Mouse (Mus musculus) T-cell, adult 2 months (primary cell): ENCODE data around the gene Zfp202.
"Not testable (repeated sequence)": the region's sequence is repeated elsewhere in the genome, so short reads cannot be mapped to it uniquely, and the experiment has no call there.

ENCODE experiments used
- DNase-seq: peaks from one replicate; pipeline ENCODE4 v3.0.0; 2022; ENCODE audit warnings: low spot score

The Zfp202 gene

DNA sequence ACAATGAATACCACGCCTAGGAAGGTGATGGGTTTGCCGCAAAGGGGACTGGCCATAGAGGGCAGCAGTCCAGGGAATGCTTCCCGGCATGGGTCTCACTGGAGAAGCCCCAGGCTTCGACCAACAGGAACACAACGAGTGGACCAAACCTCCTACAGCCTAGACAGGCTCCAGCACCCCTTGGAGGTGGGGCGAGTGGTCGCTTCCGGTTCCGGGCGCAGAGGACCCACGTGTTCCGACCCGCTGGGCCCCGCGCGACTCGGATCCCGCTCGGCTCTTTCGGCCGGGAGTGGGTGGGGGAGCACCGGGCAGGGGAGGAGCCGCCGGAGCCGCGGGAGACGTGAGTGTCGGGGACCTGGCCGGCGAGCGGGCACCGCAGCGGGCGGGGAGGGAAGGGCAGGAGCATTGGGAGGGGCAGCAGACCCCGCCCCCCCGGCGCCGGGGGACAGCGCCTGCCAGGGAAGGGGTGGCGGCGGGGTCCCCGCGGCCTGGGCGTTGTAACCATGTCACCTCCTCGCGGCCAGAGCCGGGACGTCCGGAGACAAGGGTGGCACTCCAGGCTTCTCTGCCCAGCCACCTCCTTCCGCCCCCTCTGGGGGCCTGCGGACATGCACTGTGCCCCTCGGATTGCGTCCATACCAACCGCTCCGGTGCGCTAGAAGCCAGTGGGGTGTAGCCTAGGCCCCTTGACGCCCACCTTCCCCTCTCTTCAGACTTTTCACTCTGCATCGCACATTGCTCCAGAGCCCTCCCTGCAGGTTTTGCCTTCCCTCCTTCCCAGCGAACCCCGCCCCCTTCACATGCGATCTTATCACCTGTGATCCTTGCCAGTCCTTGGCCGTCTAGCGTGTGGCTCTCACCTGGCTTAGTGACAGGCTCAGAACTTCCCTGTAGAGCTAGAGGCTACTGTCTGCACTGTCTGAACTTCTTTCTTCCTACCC is at the start of gene Zfp202:
Zfp202 (plus strand) TSS at position 219 of the 941 bp plus-strand sequence.
- peak; percentile 68 for DNase-seq

DNA sequence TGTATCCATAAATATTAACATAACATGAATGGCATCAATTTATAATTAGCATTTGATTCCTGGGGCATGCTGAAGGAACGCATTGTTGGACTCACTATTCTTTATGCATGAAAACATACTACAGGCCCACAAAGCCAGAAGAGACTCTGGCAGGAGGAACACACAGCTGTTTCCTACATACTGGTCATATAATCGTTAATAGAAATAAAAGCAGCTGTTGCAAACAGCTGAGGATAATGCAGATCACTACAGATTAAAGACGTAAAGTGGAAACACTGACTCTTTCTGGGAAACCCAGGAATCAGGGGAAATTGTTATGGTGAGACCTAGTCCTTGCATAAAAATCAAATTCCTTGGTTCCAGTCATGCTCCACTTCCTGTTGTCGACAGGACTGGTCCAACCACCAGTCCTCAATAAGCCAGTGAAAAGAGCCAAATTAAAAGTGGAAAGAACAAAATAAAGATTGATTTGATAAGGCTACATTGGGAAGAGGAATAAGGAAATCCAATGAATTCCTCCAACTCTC is 36.9 kb upstream of the Zfp202 start:
- DNase-seq, result no peak

DNA sequence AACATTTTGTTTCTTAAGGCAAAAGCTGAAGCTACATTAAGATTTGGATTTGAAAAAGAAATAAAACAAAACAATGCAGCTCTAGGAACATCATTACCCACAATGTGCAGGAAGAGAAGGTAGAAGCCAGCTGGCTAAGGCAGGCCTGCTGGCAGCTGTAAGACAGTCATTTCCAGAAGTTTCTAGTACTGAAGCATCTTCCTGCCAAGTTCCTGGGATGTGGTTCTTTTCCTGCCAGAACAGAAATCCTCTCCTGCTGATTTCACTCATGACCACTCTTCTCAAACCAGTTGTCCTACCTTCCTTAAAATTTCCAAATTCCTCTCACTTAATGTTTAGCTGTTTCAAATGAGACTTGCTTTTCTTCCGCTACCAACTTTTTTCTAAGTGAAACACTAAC is 25.7 kb upstream of the Zfp202 start:
- no peak for DNase-seq

DNA sequence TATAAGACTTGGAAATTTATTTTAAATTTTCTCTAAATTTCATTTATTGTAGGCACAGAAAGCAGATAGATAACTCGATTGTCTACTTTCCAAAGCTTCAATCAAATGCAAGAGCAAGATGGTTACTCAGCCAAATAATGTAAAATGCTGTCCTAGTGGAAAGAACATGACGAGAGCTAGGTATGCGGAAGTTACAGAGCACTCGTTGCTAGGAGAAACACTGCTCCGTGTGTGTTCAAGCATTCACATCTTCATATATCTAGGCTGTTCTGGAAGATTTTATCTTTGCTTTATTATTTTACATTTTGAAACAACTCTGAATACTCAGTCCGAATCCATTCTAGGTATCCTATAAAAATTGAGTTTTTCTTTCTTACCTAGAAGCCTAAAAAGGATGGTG is 15.1 kb upstream of the Zfp202 start:
- DNase-seq, result no peak

DNA sequence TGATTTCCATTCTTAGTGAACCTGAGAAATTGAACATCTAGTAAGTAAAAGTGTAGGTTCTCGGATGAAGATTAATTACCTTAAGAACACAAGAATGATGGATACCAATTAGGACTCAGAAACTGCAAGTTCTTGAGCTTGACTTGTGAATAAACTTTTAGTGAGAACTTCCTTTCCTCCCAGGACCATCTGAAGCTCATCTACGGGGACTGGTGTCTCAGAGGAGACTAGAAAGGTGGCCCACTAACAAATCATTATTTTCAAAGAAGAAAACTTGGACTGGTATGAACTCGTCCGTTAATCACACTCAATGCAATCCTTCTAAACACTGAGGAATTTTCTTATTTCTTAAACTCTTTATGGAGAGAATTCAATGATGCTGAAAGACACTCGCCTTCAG is 11.5 kb upstream of the Zfp202 start, which contains the start of gene Olfr986:
Olfr986 (plus strand) TSS at position 301 of the 400 bp plus-strand sequence.
- DNase-seq, result no peak

DNA sequence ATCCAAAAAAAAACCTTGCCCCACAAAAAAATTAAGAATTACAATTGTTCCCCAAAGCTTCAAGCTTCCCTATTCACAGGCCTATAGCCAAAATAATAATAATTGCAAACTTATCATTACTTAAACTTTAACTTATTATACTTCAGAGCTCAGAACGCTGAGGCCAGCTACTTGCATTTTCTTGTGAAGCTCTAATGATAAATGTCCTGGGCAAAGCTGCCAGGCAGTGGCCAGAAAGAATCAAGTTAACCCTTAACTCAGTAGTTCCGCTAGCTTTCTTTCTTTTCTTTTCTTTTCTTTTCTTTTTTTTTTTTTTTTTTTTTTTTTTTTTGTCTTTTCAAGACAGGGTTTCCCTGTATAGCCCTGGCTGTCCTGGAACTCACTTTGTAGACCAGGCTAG is 7.0 kb upstream of the Zfp202 start:
- not testable (repeated sequence) for DNase-seq

DNA sequence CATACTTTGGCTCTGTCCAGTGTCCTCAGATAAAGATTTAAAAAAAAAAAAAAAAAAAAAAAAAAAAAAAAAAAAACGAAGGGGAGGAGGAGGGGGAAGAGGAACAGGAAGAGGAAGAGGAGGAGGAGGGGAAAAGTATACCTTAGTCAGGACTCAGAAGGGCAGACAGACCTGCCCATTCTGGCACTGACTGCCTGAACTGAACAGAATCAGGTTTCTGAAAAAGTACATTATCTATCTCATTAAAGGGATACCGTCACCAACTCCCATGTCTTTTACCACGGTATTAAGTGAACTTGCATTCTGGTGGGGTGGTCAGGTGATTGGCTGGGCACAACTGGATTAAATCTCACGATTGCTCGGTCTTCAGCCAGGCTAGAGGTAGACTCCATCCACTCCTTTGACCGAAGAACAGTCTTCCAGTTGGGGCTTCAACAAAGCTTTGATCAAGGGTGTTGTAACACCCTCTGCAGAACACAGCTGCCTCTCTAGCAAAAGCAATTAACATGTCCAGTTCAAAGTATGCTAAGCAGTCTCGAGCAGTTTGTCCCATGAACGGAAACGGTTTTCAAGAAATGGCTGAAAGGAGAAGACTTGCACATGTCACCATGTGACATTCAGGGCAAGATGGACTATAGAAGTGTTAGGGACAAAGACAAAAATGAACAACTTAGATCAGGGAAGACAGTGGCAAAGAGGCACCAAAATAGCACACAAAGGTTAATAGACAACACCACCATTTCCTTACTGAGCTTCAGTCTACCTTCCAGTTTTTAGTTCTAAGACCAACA is 835 bp upstream of the Zfp202 start:
- DNase-seq, result no peak

DNA sequence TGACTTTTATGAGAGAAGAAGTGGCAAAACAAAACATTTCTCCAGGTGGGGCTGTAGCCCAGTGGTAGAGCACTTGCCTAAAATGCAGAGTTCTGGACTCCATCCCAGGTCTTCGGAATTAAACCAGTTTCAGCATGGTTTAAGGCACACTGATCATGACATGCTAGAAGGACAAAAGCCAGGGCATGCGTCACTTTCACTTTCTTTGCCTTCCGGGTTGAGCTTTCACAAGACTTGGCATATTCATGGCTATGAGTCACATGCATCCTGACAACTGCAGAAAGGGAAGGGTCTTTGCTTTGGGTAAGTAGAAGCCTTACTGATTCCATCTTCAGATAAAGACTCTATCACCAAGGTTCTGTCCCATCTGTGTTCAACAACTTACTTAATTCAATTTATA is 3.9 kb downstream of the Zfp202 start:
- DNase-seq, result no peak

DNA sequence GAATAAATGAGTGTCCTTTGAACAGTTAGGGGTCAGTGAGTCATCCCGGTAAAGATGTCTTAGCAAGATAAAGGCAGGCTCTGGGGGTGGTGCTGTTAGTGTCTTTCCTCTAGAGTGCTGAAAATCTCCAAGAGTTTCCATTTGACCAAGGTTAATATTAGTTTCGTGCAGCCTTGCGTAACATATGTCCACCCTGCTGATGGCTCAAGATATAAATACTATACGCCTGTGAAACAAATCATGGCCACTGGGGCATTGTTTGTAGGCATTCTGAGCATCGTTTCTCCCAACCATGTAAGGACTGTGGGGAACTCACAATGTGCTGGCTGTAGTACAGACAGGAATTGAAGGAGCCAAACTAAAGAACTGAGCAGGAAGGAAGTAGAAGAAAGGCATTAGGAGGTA is 14.4 kb downstream of the Zfp202 start:
- DNase-seq, result no peak

DNA sequence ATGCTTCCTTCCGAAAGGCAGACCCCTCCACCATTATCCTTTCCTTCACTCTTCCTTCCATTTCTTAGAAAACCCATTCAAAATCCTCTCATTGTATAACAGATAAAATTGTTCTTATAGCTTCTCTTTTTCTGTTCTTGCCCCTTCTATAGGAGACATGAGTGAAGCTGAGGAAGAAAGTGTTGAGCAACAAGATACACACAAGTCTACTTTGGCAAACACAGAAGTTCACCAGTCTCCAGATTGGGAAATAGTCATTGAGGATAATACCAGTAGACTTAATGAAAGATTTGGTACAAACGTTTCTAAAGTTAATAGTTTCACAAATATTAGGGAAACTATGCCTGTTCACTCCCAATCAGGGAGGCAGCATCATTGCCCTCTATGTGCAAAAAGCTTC is 18.6 kb downstream of the Zfp202 start:
- no peak for DNase-seq

DNA sequence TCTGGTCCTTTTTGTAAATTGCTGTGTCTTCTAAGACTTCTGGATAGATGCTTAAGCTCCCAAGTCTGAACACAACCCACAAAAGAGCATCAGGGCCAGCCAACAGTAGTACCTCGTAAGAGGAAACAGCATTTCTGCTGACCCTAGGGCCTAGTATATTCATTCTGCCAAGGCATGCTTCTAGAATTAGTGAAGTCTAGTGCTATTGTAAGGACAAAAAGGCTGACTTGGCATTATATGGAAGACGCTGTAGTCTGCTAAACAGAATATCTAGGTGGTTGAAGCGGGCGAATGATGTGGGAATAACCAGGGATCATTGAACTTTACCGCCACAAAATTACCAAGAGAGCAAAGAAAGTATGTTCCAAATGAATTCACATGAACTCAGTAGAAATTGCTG is 21.9 kb downstream of the Zfp202 start:
- DNase-seq, result no peak

DNA sequence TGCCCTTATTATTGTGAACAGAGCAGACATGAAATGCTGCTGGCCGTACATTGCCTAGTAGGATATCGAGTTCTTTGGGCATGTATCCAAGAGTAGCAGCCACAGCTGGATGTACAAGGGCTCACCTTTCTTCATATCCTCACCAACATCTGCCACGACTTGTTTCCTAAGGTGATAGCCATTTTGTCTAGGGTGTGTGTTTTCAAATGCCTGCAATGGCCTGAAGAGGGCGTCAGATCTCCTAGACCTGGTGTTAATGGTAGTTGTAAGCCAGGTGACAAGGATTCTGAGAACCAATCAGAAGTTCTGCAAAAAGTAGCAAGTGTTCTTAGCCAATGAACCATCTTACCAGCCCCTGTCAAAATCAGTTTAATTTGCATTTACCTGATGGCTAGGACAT is 24.5 kb downstream of the Zfp202 start:
- no peak for DNase-seq

DNA sequence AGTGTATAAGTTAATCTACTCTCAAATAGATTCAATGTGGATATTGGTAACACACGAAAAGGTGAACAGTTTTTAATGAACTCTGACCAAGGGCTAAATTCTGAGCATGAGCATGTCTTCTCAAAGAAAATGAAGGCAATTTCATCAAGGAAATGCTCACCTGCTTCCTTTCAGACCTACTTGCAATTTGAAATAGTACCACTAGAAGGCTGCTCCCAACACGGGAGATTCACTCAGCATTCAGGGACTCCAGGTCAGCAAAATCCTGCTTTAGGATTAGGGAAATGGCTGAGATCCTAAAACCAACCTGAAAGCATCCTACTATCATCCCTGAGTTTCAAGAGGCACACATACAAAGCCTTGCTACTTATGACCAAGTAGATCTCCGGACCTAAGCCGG is 32.2 kb downstream of the Zfp202 start:
- no peak for DNase-seq

DNA sequence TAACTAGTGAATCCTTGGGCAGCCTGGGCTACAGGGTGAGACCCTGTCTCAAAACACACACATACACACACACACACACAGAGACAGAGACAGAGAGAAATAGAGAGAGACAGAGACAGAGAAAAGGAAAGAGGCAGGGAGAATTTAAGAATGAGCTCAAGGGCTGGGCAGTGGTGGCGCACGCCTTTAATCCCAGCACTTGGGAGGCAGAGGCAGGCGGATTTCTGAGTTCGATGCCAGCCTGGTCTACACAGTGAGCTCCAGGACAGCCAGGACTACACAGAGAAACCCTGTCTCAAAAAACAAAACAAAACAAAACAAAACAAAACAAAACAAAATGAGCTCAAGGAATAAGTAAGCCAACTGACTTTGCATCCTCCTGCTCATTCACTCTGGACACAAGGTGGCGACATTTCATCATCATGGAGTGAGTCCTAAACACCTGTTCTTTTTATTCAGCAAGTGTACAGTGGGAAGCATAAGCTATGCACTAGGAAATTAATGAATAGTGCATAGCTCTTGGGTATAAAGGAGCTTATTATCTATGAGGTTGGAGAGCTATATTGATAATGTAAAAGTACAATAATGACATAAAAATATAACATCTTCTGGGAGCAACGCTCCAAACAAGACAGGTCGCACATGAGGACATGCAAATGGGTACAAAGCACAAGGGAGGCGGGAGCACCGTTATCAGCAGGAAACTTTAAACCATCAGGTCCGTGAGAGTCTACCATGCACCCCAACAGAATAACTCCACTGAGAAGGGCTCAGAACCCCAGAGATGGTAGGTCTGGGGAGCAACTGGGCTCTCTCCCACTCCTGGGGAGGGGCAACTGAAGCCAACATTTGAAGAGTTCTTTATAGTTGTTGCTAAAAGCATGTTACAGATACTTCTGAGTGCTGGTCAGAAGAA is 36.0 kb downstream of the Zfp202 start:
- no peak for DNase-seq

DNA sequence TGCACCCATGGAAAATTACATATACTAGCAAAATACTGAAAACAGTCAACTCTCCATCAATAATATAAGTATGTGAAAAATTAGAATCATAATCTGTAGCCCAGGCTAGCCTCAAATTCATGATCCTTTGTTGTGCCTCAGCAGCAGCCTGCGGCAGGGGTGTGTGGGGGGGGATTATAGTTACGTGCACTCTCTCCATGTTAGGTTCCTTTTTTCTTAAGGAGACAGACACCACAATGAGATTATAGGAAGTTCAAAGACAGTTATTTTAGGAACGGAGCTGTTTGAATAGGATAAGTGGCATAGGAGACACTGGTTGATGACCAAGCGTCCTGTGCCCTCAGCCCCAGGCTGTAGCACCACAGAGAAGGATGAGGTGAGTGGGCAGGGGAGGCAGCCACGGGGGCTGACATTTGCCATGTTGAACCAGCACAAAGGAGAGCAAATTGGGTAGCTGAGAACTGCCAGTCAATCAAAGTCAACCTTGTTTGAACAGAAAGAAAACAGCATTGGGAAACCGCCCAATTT is 36.8 kb downstream of the Zfp202 start:
- DNase-seq, result no peak

DNA sequence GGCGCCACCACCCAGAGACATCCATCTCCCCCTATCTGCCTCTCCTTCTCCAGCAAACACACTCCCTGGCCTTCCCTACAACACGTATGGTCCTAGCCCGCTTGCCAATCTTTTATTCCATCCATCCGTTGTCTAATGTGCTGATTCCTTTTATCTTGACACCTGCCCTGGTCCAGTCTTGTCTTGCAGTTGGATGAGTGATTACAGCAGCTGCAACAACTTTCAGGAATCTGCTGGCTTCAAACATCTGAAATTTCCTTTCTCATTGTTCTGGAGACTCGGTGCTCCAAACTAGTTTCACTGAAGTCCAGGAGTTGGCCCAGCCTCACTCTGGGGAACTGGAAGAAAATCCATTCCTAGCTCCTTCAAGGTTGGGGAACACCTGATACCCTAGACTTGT is 37.4 kb downstream of the Zfp202 start:
- DNase-seq, result no peak

DNA sequence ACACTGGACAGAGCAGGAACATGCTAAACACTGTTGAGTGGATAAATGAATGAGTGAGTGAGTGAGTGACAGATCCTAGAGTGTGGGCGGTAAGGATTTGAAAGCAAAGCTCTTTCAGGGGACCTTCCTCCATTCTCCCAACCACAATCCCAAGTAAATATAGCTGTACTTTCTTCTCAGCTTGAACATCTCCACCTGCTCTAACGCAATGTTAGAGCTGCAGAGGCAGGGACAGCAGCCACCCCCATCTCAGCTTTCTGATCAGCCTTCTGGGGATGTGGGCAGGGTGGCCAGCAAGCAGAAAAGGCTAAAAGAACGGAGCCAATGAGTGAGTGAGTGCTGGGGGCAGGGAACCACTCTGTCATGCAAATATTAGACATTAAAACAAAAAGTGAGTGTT is 38.9 kb downstream of the Zfp202 start:
- DNase-seq, result no peak

DNA sequence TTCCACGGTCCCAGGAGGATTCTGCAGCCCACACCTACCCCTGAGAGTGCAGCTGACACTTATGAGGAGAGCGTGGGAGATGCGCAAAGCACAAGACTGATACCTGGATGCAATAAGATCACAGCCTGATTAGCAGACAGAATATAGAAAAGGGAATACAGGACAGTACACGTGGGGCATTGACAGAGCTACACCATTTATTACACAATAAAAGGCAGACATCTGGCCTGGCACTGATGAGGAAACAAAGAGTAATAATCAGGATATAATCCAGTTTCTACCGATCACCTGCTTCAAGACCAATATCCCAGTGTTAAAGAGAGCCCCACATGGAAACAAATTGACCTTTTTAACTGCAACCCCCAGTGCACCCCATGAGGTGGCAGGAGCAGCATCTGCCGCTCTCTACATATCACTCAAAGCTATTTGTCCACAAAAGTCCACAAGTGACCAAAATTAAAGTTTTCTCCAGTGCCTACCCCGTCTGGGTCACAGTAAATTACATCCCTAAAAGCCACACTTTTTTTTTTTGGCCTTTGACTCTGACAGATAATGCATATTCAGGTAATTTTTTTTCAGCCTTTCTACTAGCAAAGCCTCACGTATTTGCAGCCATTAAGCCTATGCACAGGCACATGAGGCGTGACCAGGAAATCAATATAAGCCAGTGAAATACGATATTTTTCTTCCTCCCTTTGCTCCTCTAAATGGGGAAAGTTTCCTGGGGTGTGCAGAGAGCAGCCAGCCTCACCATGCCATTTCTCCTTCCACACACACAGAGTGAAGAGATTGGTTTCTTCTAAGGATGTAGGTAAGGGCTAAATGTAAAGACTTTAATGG is 42.3 kb downstream of the Zfp202 start:
- no peak for DNase-seq

DNA sequence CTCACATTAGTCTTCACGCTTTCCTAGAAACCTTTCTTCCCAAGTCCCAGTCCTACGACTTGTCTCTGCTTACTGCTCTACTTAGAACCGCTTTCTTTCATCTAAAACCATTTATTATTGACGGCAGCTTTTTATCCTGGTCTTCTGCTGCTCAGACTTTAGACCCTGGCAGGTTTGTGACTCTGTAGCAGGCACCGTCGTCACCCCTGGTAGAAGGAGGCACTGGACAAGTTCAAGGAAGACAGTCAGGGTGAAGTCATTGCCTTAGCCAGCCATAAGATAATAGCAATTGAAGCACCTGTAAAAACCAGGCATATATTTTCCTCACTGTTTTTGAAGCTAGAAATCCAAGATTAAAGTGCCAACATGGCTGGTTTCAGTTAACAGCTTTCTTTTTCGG is 43.1 kb downstream of the Zfp202 start:
- DNase-seq, result no peak

DNA sequence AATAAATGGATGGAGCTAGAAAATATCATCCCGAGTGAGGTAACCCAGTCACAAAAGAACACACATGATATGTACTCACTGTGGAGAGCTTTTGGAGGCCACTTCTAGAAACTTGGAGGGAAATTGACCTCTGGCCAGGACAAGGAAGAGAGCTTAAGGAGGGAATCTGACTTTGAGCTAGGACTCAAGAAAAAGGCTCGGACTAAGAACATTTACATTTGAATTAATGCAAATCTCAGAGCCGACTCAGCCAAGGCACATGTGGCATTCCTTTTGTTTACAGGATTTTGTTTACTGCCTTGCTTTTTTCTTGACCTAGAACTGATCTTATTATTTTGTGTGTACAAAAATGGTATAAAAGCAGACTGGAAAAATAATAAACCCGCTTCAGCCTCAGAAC is 47.6 kb downstream of the Zfp202 start:
- DNase-seq, result no peak

DNA sequence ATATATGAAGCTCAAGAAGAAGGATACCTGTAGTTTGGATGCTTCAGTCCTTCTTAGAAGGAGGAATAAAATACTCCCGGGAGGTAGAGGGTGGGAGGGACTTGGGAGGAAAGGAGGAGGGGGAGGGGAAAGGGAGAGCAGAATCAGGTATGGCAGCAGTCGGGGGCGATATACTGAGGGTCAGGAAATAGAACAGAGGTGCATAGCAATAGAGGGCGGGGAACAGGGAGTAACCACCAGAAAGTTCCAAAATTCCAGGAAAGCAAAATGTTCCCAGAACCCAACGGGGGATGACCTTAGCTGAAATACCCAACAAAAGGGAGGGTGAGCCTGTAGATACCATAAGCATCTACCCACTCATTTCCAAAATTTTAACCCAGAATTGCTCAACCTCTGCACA is 48.2 kb downstream of the Zfp202 start:
- no peak for DNase-seq
